Mouse (Mus musculus): ENCODE measurements around the gene Slc11a2. TPM values are rescaled to one million over a fixed set of nuclear protein-coding genes. Genes with fewer than 3 reads are reported as not detected.
"Not testable (repeated sequence)": the region's sequence is repeated elsewhere in the genome, so short reads cannot be mapped to it uniquely, and the experiment has no call there.

Slc11a2 gene
- polyA plus RNA-seq, 1 experiment from 2014 or later = 11.6 TPM

DNA sequence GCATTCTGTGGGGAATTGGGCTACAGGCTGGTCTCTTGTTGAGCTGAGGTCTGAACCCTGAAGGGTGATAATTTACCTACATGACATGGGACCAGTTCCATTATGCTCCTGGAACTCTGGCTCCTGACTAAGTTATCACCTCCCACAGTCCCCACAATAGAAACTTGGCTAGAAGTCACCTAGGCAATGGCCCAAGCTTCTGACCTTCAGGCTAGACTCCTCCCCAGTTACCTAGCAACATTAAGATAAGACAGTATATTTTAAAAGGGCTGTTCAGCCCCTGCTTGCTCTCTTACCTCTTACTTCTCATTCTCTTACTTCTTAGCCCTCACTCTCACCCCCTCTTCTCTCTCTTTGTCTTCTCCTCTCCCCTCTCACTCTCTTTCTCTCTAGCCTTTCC is 79.4 kb downstream of the Slc11a2 start:
- Histone ChIP-seq H3K4me1 (replicated peaks) (0 out of 2 replicates have a peak, but pooled peaks cover 6% of the 10 kb centered on the region), H3K4me3 (no peak overlapping the region), H3K9me3 (replicated peaks) (no peaks in the 10 kb centered on the region), H3K27me3 (no peaks in the 10 kb centered on the region), H3K9ac (no peak overlapping the region), H3K4me2 (no peak overlapping the region), H3K36me3 (no peaks in the 10 kb centered on the region), H3K27ac (no peak overlapping the region)
- ATAC-seq (replicated peaks; ENCODE audit: insufficient number of reproducible peaks, insufficient read depth, low FRiP score, low read depth) = no peak

- not testable (repeated sequence) for H3K4me1 ChIP-seq (replicated peaks); H3K9me3 ChIP-seq (replicated peaks); H3K36me3 ChIP-seq; H3K27ac ChIP-seq; H3K4me2 ChIP-seq; H3K27me3 ChIP-seq; H3K9ac ChIP-seq; H3K4me3 ChIP-seq; ATAC-seq (replicated peaks; ENCODE audit: insufficient number of reproducible peaks, insufficient read depth, low FRiP score, low read depth)
- WGBS = 70% methylated on average over 4 of the region's 5 CpGs
Observed at GRCm38 (mm10) chr15:100341314-100341980, 83.4 kb downstream of the Slc11a2 start.

Other genes with a start within 250 kb of the Slc11a2 start
- gene Atf1, start 197.3 kb downstream of the Slc11a2 start, polyA plus RNA-seq (2015; fragmentation: Nextera tagmentation; extraction: Ambion mirVana) = 37.9 and 39.2 TPM in 2 replicates
- not detected in 2 replicates for gene Tmprss12, start 144.2 kb downstream of the Slc11a2 start, polyA plus RNA-seq (2015; fragmentation: Nextera tagmentation; extraction: Ambion mirVana)
- gene Mettl7a1, start 120.9 kb downstream of the Slc11a2 start, polyA plus RNA-seq (2015; fragmentation: Nextera tagmentation; extraction: Ambion mirVana) = 4.2 and 5.4 TPM in 2 replicates
- not detected in 2 replicates for gene Mettl7a3, start 90.1 kb downstream of the Slc11a2 start, polyA plus RNA-seq (2015; fragmentation: Nextera tagmentation; extraction: Ambion mirVana)
- not detected in 2 replicates for gene Methig1, start 71.9 kb downstream of the Slc11a2 start, polyA plus RNA-seq (2015; fragmentation: Nextera tagmentation; extraction: Ambion mirVana)
- gene Mettl7a2, start 71.9 kb downstream of the Slc11a2 start, polyA plus RNA-seq (2015; fragmentation: Nextera tagmentation; extraction: Ambion mirVana) = not detected in 2 replicates
- not detected in 2 replicates for gene Higd1c, start 60.5 kb downstream of the Slc11a2 start, polyA plus RNA-seq (2015; fragmentation: Nextera tagmentation; extraction: Ambion mirVana)
- gene Gm5475, start 2.9 kb downstream of the Slc11a2 start, polyA plus RNA-seq (2015; fragmentation: Nextera tagmentation; extraction: Ambion mirVana) = 0.09 TPM in 1 of 2 replicates, not detected in the other
- gene Letmd1, start 44.0 kb upstream of the Slc11a2 start, polyA plus RNA-seq (2015; fragmentation: Nextera tagmentation; extraction: Ambion mirVana) = 11.6 and 16.4 TPM in 2 replicates
- gene Csrnp2, start 70.4 kb upstream of the Slc11a2 start, polyA plus RNA-seq (2015; fragmentation: Nextera tagmentation; extraction: Ambion mirVana) = 6.8 and 8.2 TPM in 2 replicates
- 15.8 and 20.1 TPM in 2 replicates for gene Tfcp2, start 126.9 kb upstream of the Slc11a2 start, polyA plus RNA-seq (2015; fragmentation: Nextera tagmentation; extraction: Ambion mirVana)
- gene Pou6f1, start 174.9 kb upstream of the Slc11a2 start, polyA plus RNA-seq (2015; fragmentation: Nextera tagmentation; extraction: Ambion mirVana) = 4.3 and 5.1 TPM in 2 replicates
- gene Dazap2, start 190.3 kb upstream of the Slc11a2 start, polyA plus RNA-seq (2015; fragmentation: Nextera tagmentation; extraction: Ambion mirVana) = 201 and 225 TPM in 2 replicates
- gene Smagp, start 211.9 kb upstream of the Slc11a2 start, polyA plus RNA-seq (2015; fragmentation: Nextera tagmentation; extraction: Ambion mirVana) = 14.6 and 15.3 TPM in 2 replicates
- 2.6 and 9.4 TPM in 2 replicates for gene Bin2, start 244.5 kb upstream of the Slc11a2 start, polyA plus RNA-seq (2015; fragmentation: Nextera tagmentation; extraction: Ambion mirVana)